Mouse (Mus musculus): ENCODE measurements at regions not wholly inside any gene's neighbourhood (a gene's known extent, or its start where the extent isn't known, plus 50 kb on each side); places are given as distances from the start of the nearest gene placed in this dataset.

DNA sequence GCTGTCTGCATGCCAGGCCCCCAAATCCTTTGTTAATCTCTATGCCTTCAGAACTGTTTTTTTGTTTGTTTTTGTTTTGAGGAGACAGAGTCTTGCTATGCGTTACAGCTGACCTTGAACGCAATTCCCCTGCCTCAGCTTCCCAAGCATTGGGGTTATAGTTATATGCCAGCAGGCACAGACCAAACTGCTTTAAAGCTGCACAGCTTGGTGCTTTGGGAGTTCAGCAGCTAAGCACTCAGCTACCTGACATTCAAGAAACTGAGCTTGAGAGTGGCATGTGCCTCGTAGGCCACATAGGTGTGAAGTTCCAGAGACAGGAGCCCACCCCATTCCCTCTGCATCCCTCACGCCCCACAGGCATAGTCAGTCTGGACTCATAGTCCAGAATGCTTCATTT lies 229.5 kb upstream of the 4930535I16Rik start:
- TF ChIP-seq CTCF (IDR thresholded peaks at IDR 0.05; ENCODE audit: control insufficient read depth, insufficient read depth, insufficient replicate concordance, low read depth, low read length): no peak
- TF ChIP-seq POLR2A (IDR thresholded peaks at IDR 0.05; ENCODE audit: control insufficient read depth, low read depth, low read length): no peak
- Histone ChIP-seq H3K36me3 (ENCODE audit: control insufficient read depth, insufficient read depth, low read length) (no peaks in the 10 kb centered on the region), H3K27me3 (ENCODE audit: control insufficient read depth, insufficient read depth, low read length) (no peaks in the 10 kb centered on the region), H3K27ac (ENCODE audit: control insufficient read depth, insufficient read depth, low read depth, low read length) (no peak overlapping the region), H3K4me3 (ENCODE audit: control insufficient read depth, low read depth, low read length) (no peak overlapping the region), H3K4me1 (ENCODE audit: control insufficient read depth, insufficient read depth, low read length) (peaks cover 7% of the 10 kb centered on the region)

DNA sequence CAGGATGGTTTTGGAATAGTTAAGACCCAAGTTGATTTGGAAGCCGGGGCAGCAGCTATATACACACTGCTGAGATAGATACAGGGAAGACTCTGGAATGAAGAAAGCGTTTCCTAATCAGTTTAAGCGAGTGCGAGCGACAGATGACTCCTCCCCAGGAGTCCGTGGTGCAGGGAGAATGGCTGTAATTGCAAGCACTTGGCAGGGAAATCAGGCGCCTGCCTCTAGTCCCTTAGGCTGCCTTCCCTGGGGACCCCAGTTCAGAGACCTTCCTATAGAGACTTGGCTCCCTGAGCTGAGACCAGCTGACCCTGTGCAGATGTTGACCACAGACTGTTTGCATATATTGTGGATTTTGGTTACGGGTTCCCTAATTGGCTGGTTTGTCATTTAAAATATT lies 228.3 kb upstream of the 4930535I16Rik start:
- Histone ChIP-seq H3K36me3 (ENCODE audit: control insufficient read depth, insufficient read depth, low read length) (no peaks in the 10 kb centered on the region), H3K27me3 (ENCODE audit: control insufficient read depth, insufficient read depth, low read length) (no peaks in the 10 kb centered on the region), H3K27ac (ENCODE audit: control insufficient read depth, insufficient read depth, low read depth, low read length) (no peak overlapping the region), H3K4me3 (ENCODE audit: control insufficient read depth, low read depth, low read length) (no peak overlapping the region), H3K4me1 (ENCODE audit: control insufficient read depth, insufficient read depth, low read length) (peaks cover 7% of the 10 kb centered on the region)
- TF ChIP-seq CTCF (IDR thresholded peaks at IDR 0.05; ENCODE audit: control insufficient read depth, insufficient read depth, insufficient replicate concordance, low read depth, low read length) (no peak), POLR2A (IDR thresholded peaks at IDR 0.05; ENCODE audit: control insufficient read depth, low read depth, low read length) (no peak)

DNA sequence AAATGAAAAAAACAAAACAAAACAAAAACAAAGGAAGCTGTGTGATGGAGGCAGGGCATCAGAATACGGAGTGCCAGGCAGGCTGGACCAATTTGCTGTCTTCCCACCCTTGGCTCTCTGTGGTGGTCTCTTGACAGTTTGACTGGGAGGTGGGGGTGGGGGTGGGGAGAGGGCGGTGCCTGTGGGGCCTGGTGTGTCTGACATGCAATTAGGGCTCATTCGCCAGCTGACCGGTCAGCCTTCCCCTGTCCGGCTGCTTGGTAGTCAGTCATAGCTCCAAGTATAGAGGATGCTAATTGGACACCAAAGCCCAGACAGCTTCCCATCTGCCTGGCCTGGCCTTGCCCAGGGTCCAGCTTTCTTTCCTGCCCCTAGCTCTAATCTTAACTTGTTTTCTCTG lies 225.8 kb upstream of the 4930535I16Rik start:
- Histone ChIP-seq H3K36me3 (ENCODE audit: control insufficient read depth, insufficient read depth, low read length) (no peaks in the 10 kb centered on the region), H3K4me1 (ENCODE audit: control insufficient read depth, insufficient read depth, low read length) (no peaks in the 10 kb centered on the region), H3K27ac (ENCODE audit: control insufficient read depth, insufficient read depth, low read depth, low read length) (no peak overlapping the region), H3K27me3 (ENCODE audit: control insufficient read depth, insufficient read depth, low read length) (no peaks in the 10 kb centered on the region), H3K4me3 (ENCODE audit: control insufficient read depth, low read depth, low read length) (no peak overlapping the region)
- no peak for TF ChIP-seq CTCF (IDR thresholded peaks at IDR 0.05; ENCODE audit: control insufficient read depth, insufficient read depth, insufficient replicate concordance, low read depth, low read length)
- TF ChIP-seq POLR2A (IDR thresholded peaks at IDR 0.05; ENCODE audit: control insufficient read depth, low read depth, low read length): no peak

DNA sequence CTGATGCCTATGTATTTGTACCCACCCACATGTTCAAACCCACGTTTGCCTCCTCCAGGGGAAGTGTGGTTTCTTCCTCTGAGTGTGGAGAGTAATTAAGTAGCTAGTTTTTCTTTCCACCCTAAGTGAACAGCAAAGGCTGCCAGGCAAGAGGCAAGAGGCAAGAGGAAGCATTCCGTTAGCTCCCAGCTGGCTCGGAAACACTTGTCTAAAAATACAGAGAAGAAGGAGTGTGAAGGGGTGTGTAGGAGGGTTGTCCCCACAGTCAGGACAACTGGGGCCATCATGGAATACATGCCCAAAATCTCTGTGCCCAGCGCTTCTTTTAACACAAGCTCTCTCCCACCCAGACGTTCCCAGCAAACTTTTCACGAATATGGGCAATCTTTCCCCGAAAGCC lies 225.4 kb upstream of the 4930535I16Rik start:
- Histone ChIP-seq H3K27me3 (ENCODE audit: control insufficient read depth, insufficient read depth, low read length) (no peaks in the 10 kb centered on the region), H3K4me1 (ENCODE audit: control insufficient read depth, insufficient read depth, low read length) (no peaks in the 10 kb centered on the region), H3K4me3 (ENCODE audit: control insufficient read depth, low read depth, low read length) (no peak overlapping the region), H3K36me3 (ENCODE audit: control insufficient read depth, insufficient read depth, low read length) (no peaks in the 10 kb centered on the region), H3K27ac (ENCODE audit: control insufficient read depth, insufficient read depth, low read depth, low read length) (no peak overlapping the region)
- no peak for TF ChIP-seq POLR2A (IDR thresholded peaks at IDR 0.05; ENCODE audit: control insufficient read depth, low read depth, low read length)
- no peak for TF ChIP-seq CTCF (IDR thresholded peaks at IDR 0.05; ENCODE audit: control insufficient read depth, insufficient read depth, insufficient replicate concordance, low read depth, low read length)

DNA sequence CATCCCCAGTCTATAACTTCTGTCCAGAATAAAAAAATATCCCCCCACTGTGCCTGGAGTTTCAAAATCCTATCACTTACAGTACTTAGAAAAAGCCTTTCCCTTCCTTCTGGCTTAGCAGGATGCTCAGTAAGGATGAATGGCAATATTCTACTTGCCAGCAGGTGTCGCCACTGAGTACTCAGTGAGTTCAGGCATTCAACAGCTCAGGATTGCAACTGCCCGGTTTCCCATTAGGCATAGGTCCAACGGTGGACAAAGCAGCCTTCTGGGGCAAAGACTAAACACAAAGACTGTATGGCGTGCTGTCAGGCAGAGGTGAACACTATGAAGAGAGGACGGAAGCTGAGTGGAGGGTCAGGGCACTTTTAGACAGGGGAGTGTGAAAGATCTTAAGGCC lies 224.3 kb upstream of the 4930535I16Rik start:
- Histone ChIP-seq H3K27me3 (ENCODE audit: control insufficient read depth, insufficient read depth, low read length) (no peaks in the 10 kb centered on the region), H3K4me1 (ENCODE audit: control insufficient read depth, insufficient read depth, low read length) (no peaks in the 10 kb centered on the region), H3K27ac (ENCODE audit: control insufficient read depth, insufficient read depth, low read depth, low read length) (no peak overlapping the region), H3K4me3 (ENCODE audit: control insufficient read depth, low read depth, low read length) (no peak overlapping the region), H3K36me3 (ENCODE audit: control insufficient read depth, insufficient read depth, low read length) (no peaks in the 10 kb centered on the region)
- no peak for TF ChIP-seq POLR2A (IDR thresholded peaks at IDR 0.05; ENCODE audit: control insufficient read depth, low read depth, low read length)
- TF ChIP-seq CTCF (IDR thresholded peaks at IDR 0.05; ENCODE audit: control insufficient read depth, insufficient read depth, insufficient replicate concordance, low read depth, low read length): peak; percentile 74; the same call in 1 of the 2 replicates

DNA sequence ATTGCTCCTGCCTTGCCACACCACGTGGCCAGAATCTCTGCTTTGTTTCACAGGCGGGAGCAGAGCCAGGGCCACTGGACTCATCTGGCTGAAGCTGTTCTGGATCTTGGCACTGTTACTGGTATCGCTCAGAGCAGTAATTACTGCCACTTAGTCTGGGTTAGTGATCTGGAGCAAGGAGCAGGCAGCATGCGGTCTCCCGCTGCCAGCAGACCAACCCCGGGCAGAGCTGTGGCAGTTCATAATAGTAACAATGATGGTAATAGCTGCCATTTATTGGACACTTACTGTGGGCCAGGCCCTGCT lies 217.3 kb upstream of the 4930535I16Rik start:
- Histone ChIP-seq H3K36me3 (ENCODE audit: control insufficient read depth, insufficient read depth, low read length) (no peaks in the 10 kb centered on the region), H3K4me3 (ENCODE audit: control insufficient read depth, low read depth, low read length) (no peak overlapping the region), H3K4me1 (ENCODE audit: control insufficient read depth, insufficient read depth, low read length) (no peaks in the 10 kb centered on the region), H3K27me3 (ENCODE audit: control insufficient read depth, insufficient read depth, low read length) (no peaks in the 10 kb centered on the region), H3K27ac (ENCODE audit: control insufficient read depth, insufficient read depth, low read depth, low read length) (no peak overlapping the region)
- TF ChIP-seq POLR2A (IDR thresholded peaks at IDR 0.05; ENCODE audit: control insufficient read depth, low read depth, low read length): no peak
- no peak for TF ChIP-seq CTCF (IDR thresholded peaks at IDR 0.05; ENCODE audit: control insufficient read depth, insufficient read depth, insufficient replicate concordance, low read depth, low read length)

DNA sequence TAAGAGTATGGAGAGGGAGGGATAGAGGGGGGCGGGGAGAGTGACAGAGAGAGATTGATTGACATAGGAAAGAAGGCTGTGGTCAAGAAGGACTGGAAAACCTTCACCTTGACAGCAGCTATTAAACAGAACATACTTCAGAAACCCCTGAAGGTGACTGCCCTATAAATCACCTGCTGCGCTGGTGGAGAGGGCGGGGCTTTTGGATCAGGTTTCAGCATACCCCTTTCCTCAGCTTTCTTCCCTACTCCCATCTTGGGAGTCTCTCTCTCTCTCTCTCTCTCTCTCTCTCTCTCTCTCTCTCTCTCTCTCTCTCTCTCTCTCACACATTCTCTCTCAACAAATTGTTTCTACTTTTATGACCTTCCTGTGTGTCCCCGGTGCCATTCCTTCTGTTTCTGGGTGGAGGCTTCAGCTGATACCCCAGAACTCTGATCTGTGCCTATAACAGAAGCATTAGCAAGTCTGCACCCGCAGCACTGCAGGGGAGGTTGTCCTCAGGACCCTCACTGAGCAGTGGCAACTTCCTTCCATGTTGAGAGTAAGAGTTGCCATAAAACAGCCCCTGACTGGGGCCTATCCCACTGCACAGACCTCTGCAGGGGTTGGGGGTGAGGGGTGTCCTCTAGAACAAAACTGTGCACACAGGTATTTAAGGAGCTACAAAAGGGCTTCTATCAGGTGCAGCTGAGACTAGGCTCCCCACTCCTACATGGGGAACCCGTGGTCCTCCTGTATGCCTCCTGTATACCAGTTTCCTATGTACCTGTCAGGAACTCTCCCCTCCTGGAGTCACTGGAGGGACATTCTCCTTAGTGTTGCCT lies 216.7 kb upstream of the 4930535I16Rik start:
- Histone ChIP-seq H3K27me3 (ENCODE audit: control insufficient read depth, insufficient read depth, low read length) (no peaks in the 10 kb centered on the region), H3K4me3 (ENCODE audit: control insufficient read depth, low read depth, low read length) (no peak overlapping the region), H3K27ac (ENCODE audit: control insufficient read depth, insufficient read depth, low read depth, low read length) (no peak overlapping the region), H3K4me1 (ENCODE audit: control insufficient read depth, insufficient read depth, low read length) (no peaks in the 10 kb centered on the region), H3K36me3 (ENCODE audit: control insufficient read depth, insufficient read depth, low read length) (no peaks in the 10 kb centered on the region)
- TF ChIP-seq POLR2A (IDR thresholded peaks at IDR 0.05; ENCODE audit: control insufficient read depth, low read depth, low read length) (no peak), CTCF (IDR thresholded peaks at IDR 0.05; ENCODE audit: control insufficient read depth, insufficient read depth, insufficient replicate concordance, low read depth, low read length) (no peak)

All from testis, adult 2 months (tissue).